Mouse (Mus musculus): Measurements from ENCODE around the gene Vmn1r77.
"Not testable (repeated sequence)": the region's sequence is repeated elsewhere in the genome, so short reads cannot be mapped to it uniquely, and the experiment has no call there.

Gene Vmn1r77

DNA sequence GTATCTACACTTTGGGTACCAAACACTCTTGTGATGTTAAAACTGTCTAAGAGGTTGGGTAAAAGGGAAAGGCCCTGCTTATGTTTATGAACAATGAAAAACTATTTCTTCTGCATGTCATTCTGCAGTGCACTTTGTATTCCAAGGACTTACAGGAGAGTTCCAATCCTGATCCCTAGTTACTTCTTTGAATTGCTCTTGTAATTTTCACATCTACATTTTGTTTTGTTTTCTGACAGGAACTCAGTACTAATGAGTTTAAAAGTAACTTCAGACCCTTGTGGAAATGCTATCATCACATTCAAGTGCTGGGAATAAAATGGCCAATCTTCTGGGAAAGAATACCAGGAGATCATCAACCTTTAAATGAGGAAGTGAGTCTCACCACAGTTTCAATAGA is at the start of gene Vmn1r77:
TSS of gene Vmn1r77 (plus strand) at position 301 of the 400 bp plus-strand sequence.
- DNase-seq = not testable (repeated sequence)

DNA sequence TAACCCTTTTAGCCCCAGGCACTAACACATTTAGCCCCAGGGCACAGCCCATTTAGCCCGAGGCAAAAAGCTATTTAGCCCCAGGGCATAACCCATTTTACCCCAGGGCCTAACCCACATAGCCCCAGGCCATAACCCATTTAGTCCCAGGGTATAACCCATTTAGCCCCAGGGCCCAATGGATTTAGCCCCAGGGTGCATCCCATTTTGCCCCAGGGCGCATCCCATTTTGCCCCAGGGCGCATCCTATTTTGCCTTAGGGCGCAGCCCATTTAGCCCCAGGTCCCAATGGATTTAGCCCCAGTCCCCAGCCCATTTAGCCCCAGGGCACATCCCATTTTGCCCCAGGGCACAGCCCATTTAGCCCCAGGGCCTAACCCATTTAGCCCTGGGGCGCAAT is 25.1 kb upstream of the Vmn1r77 start:
- not testable (repeated sequence) for DNase-seq

DNA sequence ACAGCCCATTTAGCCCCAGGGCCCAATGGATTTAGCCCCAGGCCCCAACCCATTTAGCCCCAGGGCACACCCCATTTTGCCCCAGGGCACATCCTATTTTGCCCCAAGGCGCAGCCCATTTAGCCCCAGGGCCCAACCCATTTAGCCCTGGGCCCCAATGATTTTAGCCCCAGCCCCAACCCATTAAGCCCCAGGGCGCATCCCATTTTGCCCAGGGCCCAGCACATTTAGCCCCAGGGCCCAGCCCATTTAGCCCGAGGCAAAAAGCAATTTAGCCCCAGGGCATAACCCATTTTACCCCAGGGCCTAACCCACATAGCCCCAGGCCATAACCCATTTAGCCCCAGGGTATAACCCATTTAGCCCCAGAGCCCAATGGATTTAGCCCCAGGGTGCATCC is 24.2 kb upstream of the Vmn1r77 start:
- DNase-seq = not testable (repeated sequence)

DNA sequence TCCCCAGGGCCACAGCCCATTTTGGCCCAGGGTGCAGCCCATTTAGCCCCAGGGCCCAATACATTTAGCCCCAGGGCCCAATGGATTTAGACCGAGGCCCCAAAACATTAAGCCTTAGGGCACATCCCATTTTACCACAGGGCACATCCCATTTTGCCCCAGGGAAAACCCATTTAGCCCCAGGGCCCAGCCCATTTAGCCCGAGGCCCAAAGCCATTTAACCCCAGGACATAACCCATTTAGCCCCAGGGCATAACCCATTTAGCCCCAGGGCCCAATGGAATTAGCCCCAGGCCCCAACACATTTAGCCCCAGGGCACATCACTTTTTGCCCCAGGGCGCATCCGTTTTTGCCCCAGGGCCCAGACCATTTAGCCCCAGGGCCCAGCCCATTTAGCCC is 23.4 kb upstream of the Vmn1r77 start:
- no peak for DNase-seq

DNA sequence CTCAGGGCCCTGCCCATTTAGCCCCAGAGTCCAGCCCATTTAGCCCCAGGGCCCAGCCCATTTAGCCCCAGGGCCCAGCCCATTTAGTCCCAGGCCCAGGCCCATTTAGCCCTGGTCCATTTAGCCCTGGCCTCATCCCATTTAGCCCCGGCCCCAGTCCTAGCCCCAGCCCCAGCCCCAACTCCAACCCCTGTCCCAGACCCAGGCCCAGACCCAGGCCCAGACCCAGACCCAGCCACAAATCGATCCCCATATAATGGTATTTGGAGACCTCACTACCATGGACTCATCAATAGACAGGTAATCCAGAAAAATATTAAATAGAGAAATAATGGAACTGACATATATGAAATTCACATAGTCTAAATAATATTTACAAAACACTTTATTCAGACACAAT is 18.7 kb upstream of the Vmn1r77 start:
- not testable (repeated sequence) for DNase-seq

DNA sequence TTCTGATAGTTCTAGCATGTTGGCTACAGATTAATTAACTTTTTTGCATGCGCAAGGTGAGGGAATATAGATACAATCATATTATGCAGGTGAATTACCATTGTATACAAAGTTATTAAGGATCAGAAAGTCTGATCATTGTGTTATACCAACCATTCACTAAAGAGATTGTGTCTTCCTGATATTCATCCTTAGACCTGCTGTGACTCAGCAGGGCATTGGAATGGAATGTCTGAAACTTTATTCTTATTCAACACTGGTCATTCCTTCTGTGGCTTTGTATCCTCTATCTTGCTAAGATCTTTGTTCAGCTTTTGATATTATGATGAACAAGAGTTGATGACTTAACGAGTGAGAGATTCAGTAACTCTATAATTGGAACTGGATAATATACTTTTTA is 4.1 kb downstream of the Vmn1r77 start:
- DNase-seq = no peak

Measured in thymus, postnatal 25 days (tissue).